Mouse (Mus musculus): ENCODE results near the gene Csnk2b. TPM values are rescaled to one million over a fixed set of nuclear protein-coding genes. Genes with fewer than 3 reads are reported as not detected.
A peak's percentile ranks its signal among the peaks of the same experiment; 100 is the strongest.

Csnk2b gene
- polyA plus RNA-seq (2012; rRNA removed), result 243 and 257 TPM in 2 replicates

GRCm38 (mm10) chr17:35121871-35122303 is at the start of gene Csnk2b:
Gene Csnk2b, minus strand, starts transcription at chr17:35122053.
- peak; percentile 36; the same call in 1 of the 2 replicates for TF ChIP-seq CTCF (IDR thresholded peaks at IDR 0.05; ENCODE audit: borderline replicate concordance, extremely low read depth, insufficient read depth, insufficient read length)
- no peak for TF ChIP-seq POLR2A (IDR thresholded peaks at IDR 0.05; ENCODE audit: borderline replicate concordance, extremely low read depth, insufficient read depth, insufficient read length, poor library complexity, severe bottlenecking)

GRCm38 (mm10) chr17:35168541-35169207 is 46.8 kb upstream of the Csnk2b start:
- TF ChIP-seq CTCF (IDR thresholded peaks at IDR 0.05; ENCODE audit: borderline replicate concordance, extremely low read depth, insufficient read depth, insufficient read length) (peak; percentile 58; the same call in 1 of the 2 replicates), POLR2A (IDR thresholded peaks at IDR 0.05; ENCODE audit: borderline replicate concordance, extremely low read depth, insufficient read depth, insufficient read length, poor library complexity, severe bottlenecking) (no peak)
- DNase-seq (ENCODE audit: low read depth), result peak; percentile 91

More at GRCm38 (mm10) chr17:35121871-35122303, at the start of gene Csnk2b:
- DNase-seq (ENCODE audit: low read depth), result peak; percentile 92

- TF ChIP-seq CTCF (IDR thresholded peaks at IDR 0.05; ENCODE audit: borderline replicate concordance, extremely low read depth, insufficient read depth, insufficient read length) (no peak), POLR2A (IDR thresholded peaks at IDR 0.05; ENCODE audit: borderline replicate concordance, extremely low read depth, insufficient read depth, insufficient read length, poor library complexity, severe bottlenecking) (no peak)
- DNase-seq (ENCODE audit: low read depth), result no peak
Observed at GRCm38 (mm10) chr17:35167794-35168193, 45.9 kb upstream of the Csnk2b start.

- TF ChIP-seq POLR2A (IDR thresholded peaks at IDR 0.05; ENCODE audit: borderline replicate concordance, extremely low read depth, insufficient read depth, insufficient read length, poor library complexity, severe bottlenecking), result no peak
- TF ChIP-seq CTCF (IDR thresholded peaks at IDR 0.05; ENCODE audit: borderline replicate concordance, extremely low read depth, insufficient read depth, insufficient read length), result peak; percentile 54; the same call in 1 of the 2 replicates
- peak; percentile 89 for DNase-seq (ENCODE audit: low read depth)
Observed at GRCm38 (mm10) chr17:35166352-35167035, 44.6 kb upstream of the Csnk2b start.

- peak; percentile 30 for DNase-seq (ENCODE audit: low read depth)
- TF ChIP-seq POLR2A (IDR thresholded peaks at IDR 0.05; ENCODE audit: borderline replicate concordance, extremely low read depth, insufficient read depth, insufficient read length, poor library complexity, severe bottlenecking) (no peak), CTCF (IDR thresholded peaks at IDR 0.05; ENCODE audit: borderline replicate concordance, extremely low read depth, insufficient read depth, insufficient read length) (no peak)
Observed at GRCm38 (mm10) chr17:35165451-35166155, 43.8 kb upstream of the Csnk2b start.

GRCm38 (mm10) chr17:35164568-35165450 is 43.0 kb upstream of the Csnk2b start, which contains the start of gene Prrc2a:
Gene Prrc2a, minus strand, starts transcription at chr17:35164897.
- TF ChIP-seq CTCF (IDR thresholded peaks at IDR 0.05; ENCODE audit: borderline replicate concordance, extremely low read depth, insufficient read depth, insufficient read length), result no peak
- TF ChIP-seq POLR2A (IDR thresholded peaks at IDR 0.05; ENCODE audit: borderline replicate concordance, extremely low read depth, insufficient read depth, insufficient read length, poor library complexity, severe bottlenecking), result peak; percentile 96

GRCm38 (mm10) chr17:35164218-35164567 is 42.3 kb upstream of the Csnk2b start:
- peak; percentile 20 for DNase-seq (ENCODE audit: low read depth)
- TF ChIP-seq CTCF (IDR thresholded peaks at IDR 0.05; ENCODE audit: borderline replicate concordance, extremely low read depth, insufficient read depth, insufficient read length) (no peak), POLR2A (IDR thresholded peaks at IDR 0.05; ENCODE audit: borderline replicate concordance, extremely low read depth, insufficient read depth, insufficient read length, poor library complexity, severe bottlenecking) (no peak)

More at GRCm38 (mm10) chr17:35164568-35165450, 43.0 kb upstream of the Csnk2b start, which contains the start of gene Prrc2a:
- DNase-seq (ENCODE audit: low read depth), result peak; percentile 100

GRCm38 (mm10) chr17:35163326-35164081 is 41.7 kb upstream of the Csnk2b start:
- DNase-seq (ENCODE audit: low read depth), result peak; percentile 28
- TF ChIP-seq POLR2A (IDR thresholded peaks at IDR 0.05; ENCODE audit: borderline replicate concordance, extremely low read depth, insufficient read depth, insufficient read length, poor library complexity, severe bottlenecking) (no peak), CTCF (IDR thresholded peaks at IDR 0.05; ENCODE audit: borderline replicate concordance, extremely low read depth, insufficient read depth, insufficient read length) (no peak)

- DNase-seq (ENCODE audit: low read depth), result no peak
- TF ChIP-seq CTCF (IDR thresholded peaks at IDR 0.05; ENCODE audit: borderline replicate concordance, extremely low read depth, insufficient read depth, insufficient read length) (no peak), POLR2A (IDR thresholded peaks at IDR 0.05; ENCODE audit: borderline replicate concordance, extremely low read depth, insufficient read depth, insufficient read length, poor library complexity, severe bottlenecking) (no peak)
Observed at GRCm38 (mm10) chr17:35162730-35163129, 40.9 kb upstream of the Csnk2b start.

- DNase-seq (ENCODE audit: low read depth), result no peak
- TF ChIP-seq CTCF (IDR thresholded peaks at IDR 0.05; ENCODE audit: borderline replicate concordance, extremely low read depth, insufficient read depth, insufficient read length) (no peak), POLR2A (IDR thresholded peaks at IDR 0.05; ENCODE audit: borderline replicate concordance, extremely low read depth, insufficient read depth, insufficient read length, poor library complexity, severe bottlenecking) (no peak)
Observed at GRCm38 (mm10) chr17:35162121-35162520, 40.3 kb upstream of the Csnk2b start.

Measured in brain, embryonic 14.5 days (tissue).